Mouse (Mus musculus) embryonic facial prominence, embryonic 11.5 days (tissue): ENCODE data around the gene Ist1. TPM values are rescaled to one million over a fixed set of nuclear protein-coding genes. Genes with fewer than 3 reads are reported as not detected.

ENCODE experiments used
- ATAC-seq: fragments of 200-750 bp; cut with Nextera tagmentation; replicated peaks from 2 replicates; pipeline ENCODE4 v1.8.0; 2017; ENCODE audit warnings: low read depth; ENCODE audit not compliant: insufficient number of reproducible peaks, low FRiP score, low TSS enrichment
- DNase-seq: peaks from one replicate; pipeline ENCODE4 v3.0.0-alpha.2; 2015; ENCODE audit warnings: low spot score
- H3K27ac ChIP-seq: fragments of 300-500 bp; sonication (generic); replicated peaks from 2 replicates; pipeline ENCODE4 v1.5.1; 2014; ENCODE audit warnings: mild to moderate bottlenecking, low read depth, low read length, control low read depth
- H3K27me3 ChIP-seq: fragments of 300-500 bp; sonication (generic); 2 replicates; pipeline ENCODE4 v1.6.1; 2014; ENCODE audit warnings: mild to moderate bottlenecking, low read length, moderate library complexity, mixed read lengths; ENCODE audit not compliant: control insufficient read depth, insufficient read depth
- H3K36me3 ChIP-seq: fragments of 300-500 bp; sonication (generic); replicated peaks from 2 replicates; pipeline ENCODE4 v1.6.1; 2014; ENCODE audit warnings: low read depth, mild to moderate bottlenecking, low read length, moderate library complexity, mixed read lengths; ENCODE audit not compliant: control insufficient read depth, insufficient read depth
- H3K4me1 ChIP-seq: fragments of 300-500 bp; sonication (generic); 2 replicates; pipeline ENCODE4 v1.6.1; 2014; ENCODE audit warnings: low read length, mixed read lengths; ENCODE audit not compliant: control insufficient read depth, insufficient read depth
- H3K4me2 ChIP-seq: fragments of 300-500 bp; sonication (generic); 2 replicates; pipeline ENCODE4 v1.6.1; 2014; ENCODE audit warnings: low read depth, mild to moderate bottlenecking, control low read depth, low read length, moderate library complexity
- H3K4me3 ChIP-seq: fragments of 300-500 bp; sonication (generic); 2 replicates; pipeline ENCODE4 v1.5.1; 2014; ENCODE audit warnings: low read depth, low read length, control low read depth
- H3K9ac ChIP-seq: fragments of 300-500 bp; sonication (generic); replicated peaks from 2 replicates; pipeline ENCODE4 v1.6.1; 2014; ENCODE audit warnings: mild to moderate bottlenecking, control low read depth, low read length
- H3K9me3 ChIP-seq: fragments of 300-500 bp; sonication (generic); replicated peaks from 2 replicates; pipeline ENCODE4 v1.6.1; 2016; ENCODE audit warnings: mild to moderate bottlenecking, low read length, inconsistent platforms, mixed read lengths; ENCODE audit not compliant: control insufficient read depth
- WGBS: fragments of 180-500 bp; shearing (Covaris S2); extraction: QIAGEN DNeasy Blood & Tissue Kit; methylation state at CpG from one replicate; pipeline ENCODE4 v1.1.7; 2014; 5-methylcytosine and 5-hydroxymethylcytosine counted together
- polyA plus RNA-seq: library from polyadenylated mRNA; unstranded; fragments of >200 nt; fragmentation: Nextera tagmentation; extraction: Ambion mirVana; gene quantifications from 2 replicates; pipeline ENCODE4 v1.2.1, GENCODE M21; 2014

Gene Ist1
- polyA plus RNA-seq = 180 and 186 TPM in 2 replicates

DNA sequence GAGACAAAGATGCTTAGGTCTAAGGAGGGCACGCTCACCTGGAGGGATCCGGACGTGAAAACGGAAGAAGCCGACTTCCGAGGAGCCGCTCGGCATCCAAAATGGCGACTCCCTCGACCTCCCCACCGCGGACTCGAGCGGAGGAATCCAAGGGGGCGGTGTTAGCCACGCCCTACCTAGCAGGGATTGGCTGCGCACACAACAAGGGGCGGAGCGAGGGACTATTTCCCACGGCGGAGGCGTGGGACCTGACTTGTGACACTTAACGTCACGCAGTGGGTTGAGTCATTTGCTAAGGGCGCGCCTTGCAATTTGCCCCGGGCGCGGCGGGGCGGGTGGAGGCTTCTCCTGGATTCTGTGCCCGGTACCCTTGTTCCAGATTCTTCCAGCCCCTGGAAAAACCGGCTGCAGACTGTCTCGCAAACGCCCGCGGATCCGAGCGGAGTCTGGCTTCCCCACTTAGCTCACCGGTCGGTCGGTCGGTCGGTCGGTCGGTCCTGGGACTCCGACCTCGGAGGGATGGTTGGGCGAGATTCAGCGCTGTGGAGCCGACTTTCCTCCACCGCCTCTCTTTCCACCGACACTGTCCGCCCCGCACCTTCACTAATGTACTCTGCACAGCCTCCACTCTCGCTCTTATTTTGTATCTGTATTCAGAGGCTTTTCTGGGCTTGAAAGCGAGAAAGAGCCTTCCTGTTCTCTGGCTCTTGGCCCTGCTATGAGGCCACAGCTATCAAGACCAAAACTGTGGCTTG is at the start of gene Ist1:
Ist1 (minus strand) TSS at position 115 of the 755 bp plus-strand sequence.
- ATAC-seq = peak; percentile 92
- Histone ChIP-seq H3K9me3 (no peaks in the 10 kb centered on the region), H3K36me3 (no peaks in the 10 kb centered on the region), H3K27me3 (no peaks in the 10 kb centered on the region), H3K4me2 (peak within 1 kb of the TSS; percentile 67), H3K4me1 (no peaks in the 10 kb centered on the region; the same call in none of the 2 replicates), H3K27ac (peak within 1 kb of the TSS; percentile 66), H3K4me3 (peak within 1 kb of the TSS; percentile 77), H3K9ac (peak within 1 kb of the TSS; percentile 88)
- DNase-seq = peak; percentile 100
- under 1% methylated on average over 55 of the region's 57 CpGs for WGBS

DNA sequence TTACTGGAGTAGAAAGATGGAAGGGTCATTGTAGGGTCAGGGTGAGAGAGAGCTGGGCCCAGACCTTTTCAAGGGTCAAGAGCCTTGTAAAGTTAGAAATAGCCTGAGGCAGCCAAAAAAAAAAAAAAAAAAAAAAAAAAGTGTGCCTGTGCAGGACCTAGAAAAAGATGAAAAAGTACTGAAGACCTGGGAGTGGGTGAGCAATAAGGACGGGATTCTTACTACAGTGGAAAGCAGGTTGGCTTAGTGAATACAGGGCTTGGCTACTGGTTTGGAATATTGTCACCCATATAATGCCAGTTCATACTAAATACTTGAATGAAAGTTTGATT is 45.0 kb upstream of the Ist1 start:
- no peaks in the 10 kb centered on the region for H3K27me3 ChIP-seq
- DNase-seq (no peak), ATAC-seq (no peak; the same call in 1 of the 2 replicates)
- no peak overlapping the region; the same call in 1 of the 2 replicates for H3K4me3 ChIP-seq
- no peaks in the 10 kb centered on the region for H3K9me3 ChIP-seq
- H3K4me2 ChIP-seq = peak overlapping the region; percentile 24
- H3K36me3 ChIP-seq = peaks cover 4% of the 10 kb centered on the region
- WGBS = 80% methylated on average over 1 of the region's 1 CpGs
- no peak overlapping the region for H3K9ac ChIP-seq
- no peaks in the 10 kb centered on the region for H3K4me1 ChIP-seq
- H3K27ac ChIP-seq = no peak overlapping the region

DNA sequence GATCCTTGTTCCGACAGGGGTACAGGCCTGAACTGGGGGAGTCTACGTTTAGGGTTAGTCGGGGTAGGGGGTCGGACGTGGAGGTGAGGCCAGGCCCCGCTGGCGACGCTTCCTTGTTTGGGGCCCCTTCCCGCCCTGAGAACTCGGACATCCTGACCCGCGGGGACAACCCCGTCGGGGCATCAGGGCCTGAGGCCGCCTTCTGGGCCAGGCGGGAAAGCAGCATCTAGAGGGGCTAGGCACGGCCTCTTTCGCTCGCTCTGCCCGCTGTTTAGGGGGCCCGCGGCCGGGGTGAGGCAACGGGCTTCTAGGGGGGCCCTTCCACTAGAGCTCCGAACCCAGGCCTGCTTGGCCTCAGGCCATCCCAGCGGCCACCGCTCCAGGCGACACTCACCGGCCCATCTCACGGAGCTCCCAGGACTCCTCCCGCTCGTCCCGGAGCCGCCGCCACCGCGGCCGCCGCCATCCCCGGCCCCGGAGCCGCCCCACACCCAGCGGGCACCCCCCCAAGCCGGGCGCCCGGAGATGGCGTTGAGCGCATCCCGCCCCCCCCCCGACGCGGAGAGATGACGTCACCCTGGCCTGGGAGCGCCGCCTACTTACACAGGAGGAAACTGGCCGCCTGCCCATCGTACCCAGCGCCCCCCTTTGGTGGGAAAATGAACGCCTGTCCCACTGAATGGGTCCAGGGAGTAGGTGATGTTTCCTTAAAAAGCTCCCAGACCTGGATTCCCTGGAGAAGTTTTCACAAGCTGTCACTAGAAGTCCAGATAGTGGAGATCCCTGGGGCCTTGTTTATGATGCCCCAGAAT is 44.4 kb upstream of the Ist1 start, which contains the start of gene Atxn1l:
Atxn1l (minus strand) TSS at position 503 of the 812 bp plus-strand sequence.
- Histone ChIP-seq H3K4me2 (peak within 1 kb of the TSS; percentile 86), H3K4me1 (no peaks in the 10 kb centered on the region), H3K27ac (0 out of 2 replicates have a peak within 1 kb of the TSS, but pooled peaks have one; percentile 9), H3K9me3 (no peaks in the 10 kb centered on the region), H3K36me3 (peaks cover 6% of the 10 kb centered on the region), H3K27me3 (no peaks in the 10 kb centered on the region), H3K4me3 (peak within 1 kb of the TSS; percentile 91), H3K9ac (peak within 1 kb of the TSS; percentile 94)
- under 1% methylated on average over 53 of the region's 59 CpGs for WGBS
- ATAC-seq = peak; percentile 89
- peak; percentile 91 for DNase-seq

DNA sequence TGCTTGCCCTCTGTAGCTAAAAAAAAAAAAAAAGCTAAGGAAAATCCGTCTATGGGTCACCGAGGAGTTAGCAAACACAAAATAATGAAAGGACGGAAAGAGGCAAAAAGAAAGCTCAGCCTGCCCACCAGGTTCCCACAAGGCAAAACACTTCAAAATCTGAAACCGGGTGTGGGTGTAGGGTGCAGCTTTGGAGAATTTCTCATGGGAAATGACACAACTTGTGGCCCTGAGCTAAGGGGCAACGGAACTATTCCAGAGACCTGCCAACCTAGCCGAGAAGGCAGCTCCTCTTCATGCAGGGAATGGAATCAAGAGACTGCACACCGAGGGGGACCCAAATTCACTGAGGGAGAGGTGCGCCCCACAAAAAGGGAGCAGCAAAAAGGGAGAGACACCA is 43.8 kb upstream of the Ist1 start:
- Histone ChIP-seq H3K27me3 (no peaks in the 10 kb centered on the region), H3K4me1 (no peaks in the 10 kb centered on the region), H3K9ac (peak overlapping the region; percentile 94), H3K4me2 (peak overlapping the region; percentile 86), H3K4me3 (peak overlapping the region; percentile 91), H3K36me3 (peaks cover 6% of the 10 kb centered on the region), H3K9me3 (no peaks in the 10 kb centered on the region), H3K27ac (no peak overlapping the region)
- WGBS = 9% methylated on average over 8 of the region's 8 CpGs
- peak; percentile 21; the same call in 1 of the 2 replicates for ATAC-seq
- no peak for DNase-seq

DNA sequence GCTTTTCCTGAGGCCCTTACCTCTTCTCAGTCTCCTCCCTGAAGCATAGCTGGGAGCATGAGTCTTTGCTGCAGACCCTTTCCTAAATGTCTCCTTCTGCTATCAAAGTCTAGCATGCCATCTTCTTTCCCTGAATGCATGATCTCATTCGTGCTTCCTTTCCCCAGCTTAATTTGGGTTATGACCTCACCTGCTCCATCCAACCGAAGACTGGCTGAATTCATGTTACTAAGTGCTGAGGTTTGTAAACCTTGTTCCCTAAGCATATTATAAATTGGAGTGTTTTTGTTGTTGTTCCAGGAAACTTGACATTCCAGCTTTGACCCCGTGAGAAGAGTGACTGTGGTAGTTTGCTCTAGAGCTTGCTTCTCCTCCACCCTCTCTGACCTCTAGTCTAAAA is 41.0 kb upstream of the Ist1 start:
- Histone ChIP-seq H3K9ac (no peak overlapping the region), H3K27me3 (no peaks in the 10 kb centered on the region), H3K36me3 (peaks cover 6% of the 10 kb centered on the region), H3K4me3 (no peak overlapping the region), H3K4me1 (no peaks in the 10 kb centered on the region), H3K9me3 (no peaks in the 10 kb centered on the region), H3K27ac (no peak overlapping the region), H3K4me2 (no peak overlapping the region)
- 91% methylated on average over 3 of the region's 3 CpGs for WGBS
- no peak for DNase-seq
- ATAC-seq = no peak

DNA sequence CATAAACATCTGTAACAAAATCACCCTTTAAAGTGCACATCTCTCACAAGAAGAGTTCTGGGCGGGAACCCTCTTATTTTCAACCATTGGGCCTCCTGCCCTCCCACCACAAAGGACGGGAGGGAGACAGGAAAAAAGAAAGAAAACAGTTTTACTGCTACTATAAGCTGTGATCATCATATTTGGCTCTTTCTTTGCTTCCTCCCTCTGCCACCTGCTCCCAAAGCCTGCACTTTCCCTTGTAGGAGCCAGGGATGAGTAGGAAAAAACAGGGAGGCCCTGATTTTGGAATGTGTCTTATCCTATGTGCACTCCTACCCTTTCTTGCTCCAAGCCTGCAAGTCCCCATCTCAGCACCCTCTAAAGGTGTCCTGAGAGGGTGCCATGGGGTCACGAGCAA is 38.0 kb upstream of the Ist1 start:
- ATAC-seq (no peak), DNase-seq (no peak)
- no peaks in the 10 kb centered on the region for H3K27me3 ChIP-seq
- no peak overlapping the region for H3K4me3 ChIP-seq
- H3K36me3 ChIP-seq = peaks cover 8% of the 10 kb centered on the region
- WGBS = 86% methylated on average over 3 of the region's 3 CpGs
- H3K9ac ChIP-seq = no peak overlapping the region
- no peaks in the 10 kb centered on the region for H3K4me1 ChIP-seq
- H3K4me2 ChIP-seq = no peak overlapping the region
- H3K27ac ChIP-seq = no peak overlapping the region
- H3K9me3 ChIP-seq = no peaks in the 10 kb centered on the region

DNA sequence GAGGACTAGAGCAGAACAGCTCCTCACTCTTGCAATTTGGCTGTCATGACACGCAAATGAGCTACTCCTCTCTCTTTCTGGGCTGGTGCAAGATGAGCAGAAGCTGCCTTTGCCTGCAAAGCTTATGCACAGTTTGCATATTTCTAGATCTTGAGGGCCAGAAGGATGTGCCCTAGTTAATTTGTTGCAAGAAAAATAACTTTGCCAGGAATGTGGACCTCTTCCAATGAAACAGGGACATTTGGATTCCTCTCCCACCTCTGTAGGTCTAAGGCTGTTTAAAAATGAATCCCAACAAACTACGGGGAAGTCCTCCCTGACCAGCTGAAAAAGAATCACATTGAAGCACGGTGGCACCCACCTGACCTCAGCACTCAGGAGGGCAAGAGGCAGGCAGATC is 32.0 kb upstream of the Ist1 start:
- ATAC-seq (no peak), DNase-seq (no peak)
- Histone ChIP-seq H3K27ac (no peak overlapping the region), H3K27me3 (no peaks in the 10 kb centered on the region), H3K9me3 (no peaks in the 10 kb centered on the region), H3K4me2 (no peak overlapping the region), H3K4me1 (no peaks in the 10 kb centered on the region), H3K9ac (no peak overlapping the region), H3K36me3 (peaks cover 36% of the 10 kb centered on the region), H3K4me3 (no peak overlapping the region)
- WGBS = 89% methylated on average over 3 of the region's 3 CpGs

DNA sequence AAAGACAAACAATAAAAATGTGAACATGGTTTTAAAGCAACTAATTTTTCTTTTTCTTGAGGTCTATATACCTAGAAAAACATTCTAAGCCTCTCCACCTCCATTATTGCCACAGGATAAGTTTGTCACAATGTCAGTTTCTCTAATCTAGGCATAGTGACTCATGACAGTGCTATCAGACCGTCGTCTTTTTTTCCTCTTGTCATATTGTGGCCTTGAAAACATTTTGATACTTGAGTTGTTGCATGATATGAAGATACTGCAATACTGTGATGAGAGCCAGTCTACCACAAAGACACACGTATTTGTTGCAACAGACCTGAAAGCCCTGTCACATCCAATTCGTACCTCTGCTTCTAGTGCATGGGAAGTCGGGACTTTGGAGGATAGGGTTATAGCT is 21.9 kb upstream of the Ist1 start:
- ATAC-seq (no peak), DNase-seq (no peak)
- Histone ChIP-seq H3K36me3 (no peaks in the 10 kb centered on the region; the same call in none of the 2 replicates), H3K4me3 (no peak overlapping the region), H3K9ac (no peak overlapping the region), H3K27ac (no peak overlapping the region), H3K4me1 (no peaks in the 10 kb centered on the region), H3K9me3 (no peaks in the 10 kb centered on the region), H3K27me3 (no peaks in the 10 kb centered on the region), H3K4me2 (no peak overlapping the region)
- WGBS = 94% methylated on average over 5 of the region's 5 CpGs
